Mouse (Mus musculus) lung, embryonic 14.5 days (tissue): ENCODE measurements around the gene Pard6b. TPM values are rescaled to one million over a fixed set of nuclear protein-coding genes. Genes with fewer than 3 reads are reported as not detected.

Experiments used
- ATAC-seq: fragments of 200-750 bp; cut with Nextera tagmentation; 2 replicates; pipeline ENCODE4 v1.8.0; 2017; ENCODE audit warnings: mild to moderate bottlenecking, moderate TSS enrichment, moderate library complexity; ENCODE audit not compliant: insufficient read depth
- DNase-seq: peaks from one replicate; pipeline ENCODE4 v3.0.0-alpha.2; 2015
- H3K27ac ChIP-seq: fragments of 300-500 bp; sonication (generic); 2 replicates; pipeline ENCODE4 v1.5.1; 2014; ENCODE audit warnings: low read depth, mild to moderate bottlenecking, moderate library complexity
- H3K27me3 ChIP-seq: fragments of 300-500 bp; sonication (generic); 2 replicates; pipeline ENCODE4 v1.6.1; 2014; ENCODE audit warnings: low read length, control low read depth; ENCODE audit not compliant: insufficient read depth
- H3K36me3 ChIP-seq: fragments of 300-500 bp; sonication (generic); 2 replicates; pipeline ENCODE4 v1.6.1; 2014; ENCODE audit warnings: control low read depth; ENCODE audit not compliant: insufficient read depth
- H3K4me1 ChIP-seq: fragments of 300-500 bp; sonication (generic); 2 replicates; pipeline ENCODE4 v1.6.1; 2014; ENCODE audit warnings: antibody characterized with exemption, control low read depth; ENCODE audit not compliant: insufficient read depth
- H3K4me2 ChIP-seq: fragments of 300-500 bp; sonication (generic); 2 replicates; pipeline ENCODE4 v1.6.1; 2014; ENCODE audit warnings: mild to moderate bottlenecking
- H3K4me3 ChIP-seq: fragments of 300-500 bp; sonication (generic); 2 replicates; pipeline ENCODE4 v1.5.1; 2014; ENCODE audit warnings: low read depth, low read length
- H3K9ac ChIP-seq: fragments of 300-500 bp; sonication (generic); 2 replicates; pipeline ENCODE4 v1.6.1; 2014
- H3K9me3 ChIP-seq: fragments of 300-500 bp; sonication (generic); 2 replicates; pipeline ENCODE4 v1.6.1; 2016; ENCODE audit warnings: low read depth, low read length, control low read depth
- CTCF ChIP-seq: IDR thresholded peaks from 2 replicates; pipeline ENCODE4 v1.5.1; 2016; ENCODE audit warnings: antibody characterized with exemption, low read depth
- WGBS: fragments of 180-500 bp; shearing (Covaris S2); extraction: QIAGEN DNeasy Blood & Tissue Kit; methylation state at CpG from one replicate; pipeline ENCODE4 v1.1.7; 2014; 5-methylcytosine and 5-hydroxymethylcytosine counted together
- microRNA-seq: library from miRNA; unstranded; fragments of <30 nt; microRNA quantifications from one replicate; pipeline ENCODE4, GENCODE M21; 2016; ENCODE audit warnings: borderline number of aligned reads
- polyA plus RNA-seq: library from polyadenylated mRNA; unstranded; fragments of >200 nt; fragmentation: Nextera tagmentation; extraction: Ambion mirVana; gene quantifications from 2 replicates; pipeline ENCODE4 v1.2.1, GENCODE M21; 2014

Gene Pard6b
- polyA plus RNA-seq, 1 experiment from 2014 or later, result 14.1 TPM

DNA sequence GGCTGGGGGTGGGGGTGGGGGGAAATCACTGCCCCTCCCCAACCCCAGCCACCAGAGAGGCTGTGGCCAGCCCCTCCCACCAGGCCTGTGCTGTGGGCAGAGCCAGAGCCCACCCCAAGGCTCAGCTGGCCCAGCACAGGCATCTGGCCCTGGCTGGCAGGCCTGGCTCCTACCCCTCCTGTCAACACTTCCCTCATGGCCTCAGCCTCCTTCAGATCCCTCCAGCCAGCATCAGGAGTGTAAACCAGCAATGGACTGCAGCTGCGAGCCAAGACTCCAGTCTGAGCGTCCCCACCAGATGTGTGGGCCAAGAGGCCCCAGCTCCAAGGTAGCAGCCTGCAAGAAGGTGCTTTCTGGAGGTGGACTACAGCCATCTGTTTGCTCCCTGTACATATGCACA is 64.6 kb downstream of the Pard6b start:
- ATAC-seq, result peak; percentile 85

DNA sequence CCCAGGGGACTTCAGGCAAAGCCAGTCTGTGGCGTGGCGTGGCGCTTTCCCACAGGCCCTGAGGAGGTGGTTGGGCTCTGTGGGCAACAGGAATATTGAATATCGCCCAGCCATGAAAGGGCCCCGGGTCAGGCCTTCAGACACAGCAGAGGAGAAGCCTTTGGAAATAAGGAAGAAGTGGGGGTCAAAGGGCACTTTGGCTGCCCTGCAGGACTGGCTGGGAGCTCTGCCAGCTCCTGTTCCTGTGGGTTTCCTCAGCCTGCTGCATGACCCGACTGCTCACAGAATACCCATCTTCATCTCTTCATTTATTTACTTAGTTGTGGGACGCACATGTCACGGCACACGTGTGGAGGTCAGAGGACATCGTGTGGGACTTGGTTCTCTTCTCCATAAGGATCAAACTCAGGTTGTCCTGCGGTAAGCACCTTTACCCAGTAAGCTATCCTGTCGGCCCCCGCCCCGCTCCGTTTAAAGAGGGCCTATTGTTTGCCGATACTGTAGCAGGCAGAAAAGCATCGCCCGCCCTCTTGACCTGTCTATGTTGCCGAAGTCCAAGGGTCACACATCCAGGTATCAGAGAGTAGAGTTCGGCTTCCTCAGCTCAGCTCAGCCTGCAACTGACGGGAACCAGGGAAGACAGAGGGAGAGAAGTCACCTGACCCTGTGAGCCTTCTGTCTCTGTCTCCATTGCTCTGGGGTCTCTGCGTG is 67.1 kb downstream of the Pard6b start:
- H3K4me2 ChIP-seq, result no peak overlapping the region
- no peaks in the 10 kb centered on the region for H3K36me3 ChIP-seq
- WGBS, result 52% methylated on average over 22 of the region's 22 CpGs
- no peak overlapping the region for H3K4me3 ChIP-seq
- H3K27ac ChIP-seq, result no peak overlapping the region
- no peak for DNase-seq
- no peak for ATAC-seq
- no peaks in the 10 kb centered on the region for H3K9me3 ChIP-seq
- H3K9ac ChIP-seq, result no peak overlapping the region
- H3K4me1 ChIP-seq, result no peaks in the 10 kb centered on the region
- TF ChIP-seq CTCF, result no peak
- H3K27me3 ChIP-seq, result no peaks in the 10 kb centered on the region

More for the DNA sequence above, 64.6 kb downstream of the Pard6b start:
- Histone ChIP-seq H3K27ac (peak overlapping the region; percentile 50; the same call in 1 of the 2 replicates), H3K4me1 (no peaks in the 10 kb centered on the region), H3K4me2 (no peak overlapping the region), H3K4me3 (no peak overlapping the region), H3K9ac (peak overlapping the region; percentile 2; the same call in 1 of the 2 replicates), H3K36me3 (no peaks in the 10 kb centered on the region), H3K27me3 (no peaks in the 10 kb centered on the region), H3K9me3 (no peaks in the 10 kb centered on the region)
- peak; percentile 61 for DNase-seq
- WGBS, result 14% methylated on average over 2 of the region's 2 CpGs
- no peak for TF ChIP-seq CTCF

GRCm38 (mm10) chr2:168149241-168149640 is 68.4 kb downstream of the Pard6b start:
- no peak overlapping the region for H3K4me3 ChIP-seq
- 87% methylated on average over 8 of the region's 8 CpGs for WGBS
- TF ChIP-seq CTCF, result no peak
- ATAC-seq (no peak), DNase-seq (no peak)
- no peaks in the 10 kb centered on the region for H3K4me1 ChIP-seq
- H3K9ac ChIP-seq, result no peak overlapping the region
- H3K9me3 ChIP-seq, result no peaks in the 10 kb centered on the region
- H3K4me2 ChIP-seq, result no peak overlapping the region
- H3K36me3 ChIP-seq, result no peaks in the 10 kb centered on the region
- H3K27ac ChIP-seq, result no peak overlapping the region
- no peaks in the 10 kb centered on the region for H3K27me3 ChIP-seq

Small RNA genes within 50 kb of the gene (microRNA-seq; reads per million reads assigned to microRNA genes)
- gene Gm24327, result not detected

Other genes with a start within 250 kb of the Pard6b start
- gene Ptpn1, start 148.9 kb upstream of the Pard6b start, polyA plus RNA-seq, result 59.3 and 61.3 TPM in 2 replicates
- 2.0 and 2.2 TPM in 2 replicates for gene Ripor3, start 70.4 kb upstream of the Pard6b start, polyA plus RNA-seq
- gene Adnp, start 126.1 kb downstream of the Pard6b start, polyA plus RNA-seq, result 12.4 and 16.2 TPM in 2 replicates
- gene Gm20716, start 149.4 kb downstream of the Pard6b start, polyA plus RNA-seq, result 23.1 and 24.7 TPM in 2 replicates
- gene Dpm1, start 149.6 kb downstream of the Pard6b start, polyA plus RNA-seq, result 81.4 and 84.6 TPM in 2 replicates
- 7.7 and 10.0 TPM in 2 replicates for gene Mocs3, start 149.6 kb downstream of the Pard6b start, polyA plus RNA-seq
- 0.14 and 0.83 TPM in 2 replicates for gene Kcng1, start 200.7 kb downstream of the Pard6b start, polyA plus RNA-seq